Mouse (Mus musculus): ENCODE data around the gene Slc15a3.

GRCm38 (mm10) chr19:10878201-10878837 lies 38.8 kb downstream of the Slc15a3 start:
- TF ChIP-seq RAD21 (IDR thresholded peaks at IDR 0.05; ENCODE audit: low read depth, low read length) (no peak), ETS1 (IDR thresholded peaks at IDR 0.05; ENCODE audit: low read depth, low read length) (no peak), USF1 (IDR thresholded peaks at IDR 0.05; ENCODE audit: low read depth, low read length) (no peak)
